Mouse (Mus musculus) layer of hippocampus, adult 9-11 months (tissue): Measurements from ENCODE around the gene Doxl2.
"Not testable (repeated sequence)": the region's sequence is repeated elsewhere in the genome, so short reads cannot be mapped to it uniquely, and the experiment has no call there.

Experiments used
- DNase-seq: peaks from one replicate; pipeline ENCODE4 v3.0.0; 2022

Gene Doxl2

DNA sequence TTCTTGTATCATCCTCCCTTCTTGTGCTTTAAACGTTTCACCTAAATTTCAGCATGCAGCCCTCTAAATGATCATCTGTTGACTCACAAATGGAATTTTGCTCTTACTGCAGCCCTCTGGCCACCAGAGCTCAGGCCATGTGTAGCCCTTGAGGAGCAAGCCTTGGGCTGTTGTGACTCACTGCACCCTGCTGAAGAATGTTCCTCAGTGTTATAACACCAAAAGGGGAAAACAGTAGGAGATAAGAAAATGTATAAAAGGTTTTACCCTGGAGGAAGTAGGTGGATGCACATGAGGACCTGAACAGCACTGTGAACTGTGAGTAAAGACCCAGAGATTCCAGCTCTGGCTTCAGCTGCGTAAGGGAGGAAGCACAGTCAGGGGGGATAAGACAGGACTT lies at the start of gene Doxl2:
Gene Doxl2 (plus strand): TSS at position 301 of the 400 bp plus-strand sequence.
- no peak for DNase-seq

DNA sequence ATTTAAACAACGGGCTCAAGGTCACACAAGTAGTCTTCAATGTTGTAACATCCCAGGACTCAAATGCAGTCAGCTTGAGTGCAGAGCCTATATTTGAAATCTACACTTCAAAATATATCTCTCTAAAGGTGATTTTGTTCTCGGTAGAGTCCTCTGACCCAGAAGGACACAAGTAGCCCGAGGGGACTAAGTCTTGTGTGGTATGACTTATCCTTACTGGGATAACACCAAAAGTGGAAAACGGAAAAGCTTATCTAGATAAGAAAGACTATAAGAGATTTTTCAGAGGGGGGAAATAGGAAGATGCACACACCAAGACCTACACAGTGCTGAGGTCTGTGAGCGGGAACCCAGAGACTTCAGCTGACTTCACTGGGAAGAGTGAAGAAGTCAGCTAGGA lies 45.2 kb upstream of the Doxl2 start, which contains the start of gene 1600015I10Rik:
Gene 1600015I10Rik (plus strand): TSS at position 301 of the 400 bp plus-strand sequence.
- DNase-seq, result no peak

DNA sequence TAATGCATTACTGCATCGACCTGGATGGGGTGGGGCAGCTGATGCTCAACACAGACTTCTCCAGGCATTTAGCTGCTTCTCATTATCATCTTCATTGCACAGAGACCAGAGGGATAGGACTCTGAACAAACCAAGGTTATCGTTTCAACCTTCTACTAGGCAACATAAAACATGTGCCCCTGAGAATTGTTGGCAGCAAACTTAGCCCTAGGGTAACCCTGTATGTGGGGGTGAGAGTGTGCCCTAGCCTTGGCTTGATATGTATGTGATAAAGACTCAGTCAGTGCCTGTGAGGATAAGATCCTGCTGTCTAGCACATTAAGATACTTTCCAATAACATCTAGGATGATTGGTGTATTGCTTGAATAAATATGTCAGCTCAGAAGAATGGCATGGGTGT lies 25.2 kb upstream of the Doxl2 start:
- DNase-seq, result no peak

DNA sequence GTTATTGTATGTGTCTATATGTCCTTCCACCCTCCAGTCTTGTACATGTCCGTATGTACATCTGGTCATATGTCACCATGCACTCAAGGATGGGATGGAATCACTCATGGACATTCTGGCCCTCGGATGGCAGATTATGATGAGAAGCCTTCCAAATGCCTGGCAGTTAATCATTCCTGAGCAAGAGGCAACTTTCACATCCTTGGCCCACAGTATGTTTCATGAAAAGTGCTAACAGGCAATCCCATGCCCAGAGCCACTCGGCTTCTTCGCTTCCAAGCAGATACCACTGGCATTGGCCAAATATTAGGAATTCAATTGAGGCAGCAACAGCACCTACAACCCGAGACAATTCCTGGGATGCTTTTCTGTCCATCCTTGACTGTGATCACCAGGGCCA lies 24.1 kb upstream of the Doxl2 start:
- no peak for DNase-seq

DNA sequence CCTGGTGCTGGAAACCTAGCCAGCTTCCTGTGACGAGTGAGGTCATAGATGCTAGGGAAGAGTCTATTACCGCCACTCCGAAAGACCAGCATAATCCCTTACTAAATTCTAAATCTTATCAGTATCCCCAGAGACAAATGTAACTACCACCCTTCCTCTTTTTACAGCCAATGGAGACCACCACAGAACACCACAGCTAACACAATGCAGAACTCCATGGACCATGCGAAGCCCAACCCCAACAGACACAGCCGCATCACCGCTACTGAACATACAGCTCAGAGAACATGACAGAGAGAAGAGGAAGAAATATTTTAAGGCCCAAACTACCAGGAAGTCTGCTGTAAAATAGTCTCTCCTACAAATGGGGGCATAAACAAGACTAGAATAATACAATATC lies 23.1 kb upstream of the Doxl2 start:
- no peak for DNase-seq

DNA sequence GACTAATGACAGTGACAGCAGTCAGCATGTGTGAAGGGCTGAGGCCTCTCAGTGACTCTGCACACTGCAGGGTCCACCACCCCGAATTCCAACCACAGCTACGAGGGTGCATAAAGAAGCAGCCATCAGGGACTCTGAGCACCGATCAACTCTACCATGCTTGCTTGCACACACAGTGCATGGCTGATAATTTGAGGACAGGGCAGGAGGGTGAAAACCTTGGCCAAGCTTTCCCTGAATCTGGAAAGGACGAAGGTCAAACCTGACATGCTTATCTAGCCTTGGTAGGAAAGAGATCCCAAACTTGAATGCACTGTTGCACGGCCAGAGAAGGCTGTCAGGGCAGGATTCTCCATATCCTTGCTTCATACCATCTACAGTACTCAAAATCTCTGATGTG lies 21.5 kb upstream of the Doxl2 start:
- DNase-seq, result no peak

DNA sequence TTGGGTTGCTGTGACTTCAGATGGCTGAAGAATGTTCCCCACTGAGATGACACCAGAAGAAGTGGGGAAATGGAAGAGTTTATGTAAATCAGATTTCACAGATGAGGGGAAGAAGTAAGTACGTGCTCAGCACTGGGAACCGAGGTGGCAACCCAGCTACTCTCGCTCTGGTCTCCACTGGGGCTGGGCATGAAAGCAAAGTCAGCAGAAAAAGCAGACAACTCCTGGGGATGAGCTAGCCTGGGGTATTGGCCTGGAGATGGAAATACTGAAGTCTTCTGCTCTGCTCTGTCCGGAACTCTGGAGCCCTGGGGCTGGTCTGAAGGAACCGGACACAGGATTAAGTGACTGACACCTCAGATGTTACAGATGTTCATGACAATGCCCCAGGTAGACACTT lies 20.6 kb upstream of the Doxl2 start:
- no peak for DNase-seq

DNA sequence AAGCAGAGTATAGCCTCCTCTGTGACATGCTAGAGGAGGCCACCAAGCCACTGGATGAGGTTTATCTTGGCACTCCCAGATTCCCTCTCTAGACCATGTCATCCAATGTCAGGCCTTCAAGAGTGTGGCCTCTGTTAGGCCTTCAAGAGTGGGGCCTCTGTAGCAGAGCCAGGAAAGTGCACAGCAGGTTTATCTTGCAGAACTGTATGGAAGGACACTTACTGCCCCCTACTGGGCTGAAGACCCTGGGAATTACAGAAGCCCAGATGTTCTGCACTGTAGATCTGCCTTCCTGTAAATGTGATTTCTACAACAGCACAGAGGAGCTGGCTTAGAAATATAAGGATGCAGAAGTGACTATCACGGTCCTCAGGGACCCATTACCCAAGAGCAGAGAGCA lies 19.8 kb upstream of the Doxl2 start:
- peak; percentile 9 for DNase-seq

DNA sequence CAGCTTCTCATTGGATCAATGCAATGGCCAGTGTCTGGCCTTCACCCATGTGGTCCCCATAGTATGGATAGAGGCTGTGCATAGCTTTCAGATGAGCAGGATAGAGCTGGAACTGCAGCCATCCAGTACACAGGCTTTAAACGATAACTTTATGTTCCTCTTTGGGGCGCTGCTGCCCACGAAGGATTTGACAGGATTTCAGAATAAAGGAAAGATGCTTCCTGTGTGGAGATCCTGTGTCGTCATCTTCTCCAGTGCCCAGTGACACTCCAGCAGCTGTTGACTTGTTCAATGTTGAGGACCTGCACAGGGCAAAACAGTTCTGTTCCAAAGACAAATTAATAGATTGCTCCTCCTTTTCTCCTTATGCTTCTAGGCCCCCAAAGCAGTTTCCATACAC lies 18.0 kb upstream of the Doxl2 start:
- no peak for DNase-seq

DNA sequence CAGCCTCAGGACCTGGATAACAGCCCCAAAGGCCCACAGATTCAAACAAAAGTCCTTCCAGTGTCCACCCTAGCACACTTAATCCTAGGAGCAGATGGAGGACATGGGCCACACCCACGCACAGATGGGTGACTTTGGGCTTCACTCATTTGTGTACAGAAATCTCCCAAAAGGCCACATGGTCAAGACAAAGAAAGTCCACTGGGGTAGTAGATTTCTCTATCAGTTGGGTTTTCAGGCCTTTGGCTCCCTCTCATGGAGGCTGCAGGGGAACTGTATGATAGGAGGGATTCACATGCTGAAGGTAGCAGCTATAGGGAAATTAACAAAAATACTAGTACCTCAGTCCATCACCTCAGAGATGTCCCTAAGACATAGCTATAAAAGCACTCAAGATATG lies 16.7 kb upstream of the Doxl2 start:
- DNase-seq, result no peak

DNA sequence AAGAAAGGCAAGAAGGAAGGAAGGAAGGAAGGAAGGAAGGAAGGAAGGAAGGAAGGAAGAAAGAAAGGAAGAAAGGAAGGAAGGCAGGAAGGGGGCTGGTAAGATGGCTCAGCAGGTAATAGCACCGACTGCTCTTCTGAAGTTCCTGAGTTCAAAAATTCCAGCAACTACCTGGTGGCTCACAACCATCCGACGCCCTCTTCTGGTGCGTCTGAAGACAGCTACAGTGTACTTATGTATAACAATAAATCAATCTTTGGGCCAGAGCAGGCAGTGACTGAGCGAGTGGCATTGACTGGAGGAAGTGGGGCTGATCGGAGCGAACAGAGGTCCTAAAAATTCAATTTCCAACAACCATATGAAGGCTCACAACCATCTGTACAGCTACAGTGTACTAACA lies 15.6 kb upstream of the Doxl2 start:
- DNase-seq, result not testable (repeated sequence)

DNA sequence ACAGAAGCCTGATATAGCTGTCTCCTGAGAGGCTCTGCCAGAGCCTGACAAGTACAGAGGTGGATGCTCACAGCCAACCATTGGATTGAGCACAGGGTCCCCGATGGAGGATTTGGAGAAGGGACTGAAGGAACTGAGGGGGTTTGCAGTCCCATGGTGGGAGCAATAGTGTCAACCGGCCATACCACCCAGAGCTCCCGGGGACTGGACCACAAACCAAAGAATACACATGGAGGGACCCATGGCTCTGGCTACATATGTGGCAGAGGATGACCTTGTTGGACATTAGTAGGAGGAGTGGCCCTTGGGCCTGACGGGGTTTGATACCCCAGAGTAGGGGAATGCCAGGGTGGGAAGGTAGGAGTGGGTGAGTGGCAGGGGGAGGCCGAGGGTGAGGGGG lies 8.1 kb upstream of the Doxl2 start:
- DNase-seq, result not testable (repeated sequence)

DNA sequence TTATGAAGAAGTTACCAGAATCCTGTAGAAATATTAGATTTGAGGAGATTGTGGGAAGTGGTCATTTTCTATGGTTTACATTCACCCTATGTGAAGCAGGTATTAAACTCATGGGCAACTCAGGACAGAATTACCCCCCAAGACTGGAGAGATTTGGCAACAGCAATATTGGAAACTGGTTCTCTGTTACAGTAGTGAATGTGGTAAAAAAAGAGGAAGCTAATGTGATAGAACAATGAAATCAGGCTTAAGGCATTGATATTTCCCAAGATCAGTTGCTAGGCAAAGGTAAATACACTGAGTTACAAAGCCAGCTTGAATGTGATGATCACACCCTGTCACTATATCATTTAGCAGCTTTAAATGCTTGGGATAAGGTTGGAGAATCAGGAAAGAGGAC lies 6.9 kb upstream of the Doxl2 start:
- DNase-seq, result no peak

DNA sequence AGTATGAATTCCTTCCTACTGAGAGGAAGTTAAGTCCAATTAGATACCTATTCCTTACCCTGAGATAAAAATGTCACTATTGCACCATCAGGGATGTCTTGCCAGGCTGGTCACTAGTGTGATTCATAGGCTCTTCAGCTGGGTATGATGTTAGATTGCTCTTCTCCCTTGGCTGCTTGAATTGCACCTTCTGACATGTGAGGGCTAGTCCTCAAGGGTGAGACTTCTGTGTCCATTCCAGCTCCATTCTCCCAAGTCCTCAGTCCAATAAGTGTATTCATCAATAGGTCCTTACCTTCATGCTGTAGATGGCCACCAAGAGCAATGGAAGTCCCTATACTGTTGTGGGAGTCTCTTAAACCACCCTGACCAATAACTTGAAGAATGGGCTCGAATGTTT lies 4.9 kb downstream of the Doxl2 start:
- DNase-seq, result no peak

DNA sequence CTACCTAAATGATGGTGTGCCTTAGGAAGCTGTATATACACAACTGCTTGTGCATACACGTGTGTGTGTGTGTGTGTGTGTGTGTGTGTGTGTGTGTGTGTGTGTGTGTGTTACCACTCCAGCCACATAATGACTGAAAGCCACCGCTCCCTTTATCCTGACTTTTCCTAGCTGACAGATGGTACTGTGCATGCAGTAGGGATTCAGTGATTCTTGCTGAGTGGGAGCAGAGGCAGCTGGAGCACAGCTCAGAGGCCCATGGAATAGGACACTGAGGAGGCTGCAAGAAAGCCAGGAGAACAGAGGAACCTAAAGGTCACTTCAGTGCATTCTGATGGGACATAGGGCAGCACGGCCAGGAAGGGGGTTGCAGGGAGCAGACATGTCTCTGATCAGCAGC lies 7.5 kb downstream of the Doxl2 start:
- peak; percentile 37 for DNase-seq

DNA sequence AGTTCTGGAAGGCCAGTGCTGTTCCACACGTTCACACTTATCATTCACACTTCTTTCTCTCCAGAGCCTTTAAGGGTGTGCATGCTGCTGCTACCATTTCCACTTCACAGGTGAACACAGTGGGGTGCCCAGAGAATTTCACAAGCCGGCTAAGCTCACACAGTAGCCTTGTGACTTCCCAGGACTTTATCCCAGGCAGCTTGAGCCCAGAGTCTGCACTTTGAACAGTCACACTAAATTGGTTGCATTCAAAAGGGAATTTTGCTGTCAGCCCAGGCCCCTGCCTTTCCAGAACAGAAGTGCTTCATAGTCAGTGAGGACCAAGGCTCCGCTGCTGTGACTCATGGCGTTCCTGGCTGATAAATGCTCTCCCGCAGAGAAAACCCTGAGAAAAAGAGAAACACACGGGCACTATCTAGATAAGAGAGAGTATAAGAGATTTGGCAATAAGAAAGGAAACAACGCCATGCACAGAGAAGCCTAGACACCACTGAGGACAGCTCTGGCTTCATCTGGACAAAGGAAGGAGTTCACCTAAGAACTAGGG lies 11.8 kb downstream of the Doxl2 start, which contains the start of gene Svs1:
Gene Svs1 (plus strand): TSS at position 418 of the 547 bp plus-strand sequence.
- no peak for DNase-seq

DNA sequence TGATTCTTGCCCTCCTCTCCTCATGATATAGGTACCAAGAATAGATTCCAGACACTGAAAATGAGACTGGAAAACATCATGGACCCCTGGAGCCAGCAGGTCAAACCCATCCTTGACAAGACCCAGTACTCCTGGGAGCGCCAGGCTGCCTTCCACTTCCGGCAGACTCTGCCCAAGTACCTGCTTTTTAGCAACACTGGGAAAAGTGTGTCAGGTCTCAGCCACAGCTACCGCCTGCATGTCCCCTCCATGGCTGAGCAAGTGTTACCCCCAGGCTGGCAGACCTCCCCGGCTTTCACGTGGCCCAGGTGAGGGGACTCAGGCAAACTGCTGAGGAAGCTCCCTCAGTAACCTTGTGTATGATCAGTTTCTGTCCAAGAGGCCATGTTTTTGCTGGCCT lies 15.2 kb downstream of the Doxl2 start:
- DNase-seq, result no peak

DNA sequence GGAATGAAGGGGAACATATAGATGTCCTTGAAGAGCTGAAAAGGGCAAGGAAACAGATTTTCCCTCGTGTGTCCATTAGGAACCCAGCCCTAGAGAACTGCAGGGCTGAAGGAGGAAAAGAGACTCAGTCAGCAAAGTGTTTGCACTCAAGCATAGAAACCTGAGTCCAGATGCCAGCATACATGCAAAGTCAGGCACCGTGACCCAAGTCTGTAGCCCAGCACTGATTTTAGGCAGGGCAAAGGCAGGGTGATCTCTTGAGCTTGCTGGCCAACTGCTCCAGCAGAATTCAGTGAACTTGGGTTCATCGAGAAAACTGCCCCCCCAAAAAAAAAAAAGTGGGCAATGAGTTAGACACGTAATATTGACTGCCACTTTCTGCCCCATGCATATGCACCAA lies 17.2 kb downstream of the Doxl2 start:
- DNase-seq, result no peak

DNA sequence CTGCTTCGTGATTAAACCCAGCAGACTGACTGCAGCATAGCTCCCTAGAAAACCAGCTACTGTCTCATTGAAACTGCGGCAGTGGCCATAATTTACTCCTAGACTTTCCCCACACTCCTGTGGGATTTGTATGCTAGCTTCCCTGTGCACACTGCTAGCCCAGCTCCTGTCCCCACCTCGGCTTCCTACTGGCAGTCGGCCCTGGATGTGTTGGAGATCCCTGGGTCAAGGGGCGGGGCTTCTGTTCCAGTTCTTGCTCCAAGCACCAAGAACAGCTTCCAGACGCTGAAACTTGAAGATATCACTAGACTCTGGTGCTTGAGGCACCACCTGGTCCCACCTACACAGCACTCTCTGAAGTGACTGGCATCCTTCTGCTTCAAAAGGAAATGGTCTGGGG lies 23.4 kb downstream of the Doxl2 start:
- no peak for DNase-seq

DNA sequence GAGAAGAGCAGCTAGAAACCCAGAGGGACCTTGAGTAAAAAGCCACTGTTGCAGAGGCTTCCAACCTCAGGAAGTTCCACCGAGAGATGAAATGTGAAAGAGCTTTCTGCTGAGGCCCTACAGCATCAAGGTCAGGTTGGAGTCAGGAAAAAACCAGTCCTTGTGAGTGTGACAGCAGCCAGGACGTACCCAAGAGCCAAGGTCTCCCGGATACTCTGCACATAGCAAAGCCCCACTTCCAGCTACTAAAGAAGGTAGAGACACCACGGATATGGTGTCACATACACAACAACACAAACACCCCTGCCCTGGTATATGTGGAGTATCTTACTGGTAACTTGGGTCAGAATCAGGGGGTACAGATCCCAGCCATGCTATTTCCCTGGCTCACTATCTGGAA lies 24.0 kb downstream of the Doxl2 start:
- DNase-seq, result no peak

DNA sequence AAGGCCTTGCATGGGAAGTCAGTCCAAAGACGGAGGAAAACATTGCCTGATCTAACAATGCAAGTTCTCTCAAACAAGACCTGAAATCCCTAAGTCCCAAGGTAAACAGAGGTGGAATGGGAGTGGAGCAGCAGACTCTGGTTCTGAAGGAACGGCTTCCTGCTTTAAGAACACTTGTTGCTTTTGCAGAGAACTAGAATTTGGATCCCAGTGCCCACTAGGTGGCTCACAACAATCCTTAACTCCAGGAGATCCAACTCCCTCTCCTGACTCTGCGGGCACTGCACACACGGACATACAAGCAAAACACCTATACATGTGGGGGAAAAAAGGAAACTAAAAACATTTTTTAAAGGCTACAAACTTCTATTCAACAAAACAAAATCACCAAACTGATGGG lies 28.6 kb downstream of the Doxl2 start:
- no peak for DNase-seq

DNA sequence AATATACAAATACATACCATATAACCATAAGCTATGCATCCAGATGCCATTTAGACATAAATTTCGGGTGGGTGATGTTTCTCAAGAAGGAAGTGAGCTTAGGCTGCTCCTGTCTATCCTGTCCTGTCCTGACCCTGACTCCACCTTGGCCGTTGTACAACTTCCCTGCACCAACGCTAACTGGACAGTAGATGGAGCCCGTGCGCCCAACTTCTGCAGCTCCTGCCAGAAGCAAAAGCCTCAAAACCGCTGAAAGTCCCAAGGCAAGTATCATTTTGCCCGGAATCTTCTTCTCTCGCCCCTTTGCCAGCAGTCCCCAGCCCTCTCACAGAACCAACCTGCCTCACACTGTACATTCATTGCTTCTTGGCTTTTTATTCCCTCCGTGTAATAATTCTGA lies 33.2 kb downstream of the Doxl2 start:
- peak; percentile 34 for DNase-seq

DNA sequence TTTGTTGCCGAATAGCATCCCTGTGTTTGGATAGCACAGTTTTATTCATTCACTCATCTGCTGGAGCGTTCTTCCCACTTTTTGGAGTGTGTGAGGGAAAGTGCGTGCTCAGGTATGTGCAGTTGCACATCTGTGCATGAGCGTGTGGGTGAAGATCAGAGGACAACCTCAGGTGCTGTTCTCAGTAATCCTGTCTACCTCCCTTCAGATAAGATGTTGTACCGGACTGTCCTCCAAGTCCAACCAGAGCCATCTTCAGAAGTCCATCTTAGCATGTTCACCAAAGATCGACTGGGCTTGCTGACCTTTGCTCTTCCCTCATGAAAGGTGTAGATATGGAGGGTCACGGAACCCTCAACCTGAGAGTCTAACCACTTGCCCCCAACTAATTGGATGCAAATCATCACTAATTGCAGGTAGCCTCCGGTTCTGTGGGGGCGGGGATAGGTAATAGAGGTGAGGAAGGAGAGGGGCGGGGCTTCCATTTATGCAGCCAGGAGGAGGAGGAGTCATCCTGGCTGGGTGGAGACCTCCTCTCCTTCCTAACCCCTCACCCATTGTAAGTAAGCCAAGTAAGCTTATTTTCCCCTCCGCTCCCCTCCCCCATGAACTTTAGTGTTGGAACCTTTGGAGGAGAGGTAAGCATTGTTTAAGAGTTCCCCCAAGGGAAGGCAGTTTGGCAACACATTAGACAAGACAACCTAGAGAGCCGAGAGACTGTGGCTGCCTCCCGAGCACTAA lies 33.8 kb downstream of the Doxl2 start:
- no peak for DNase-seq

DNA sequence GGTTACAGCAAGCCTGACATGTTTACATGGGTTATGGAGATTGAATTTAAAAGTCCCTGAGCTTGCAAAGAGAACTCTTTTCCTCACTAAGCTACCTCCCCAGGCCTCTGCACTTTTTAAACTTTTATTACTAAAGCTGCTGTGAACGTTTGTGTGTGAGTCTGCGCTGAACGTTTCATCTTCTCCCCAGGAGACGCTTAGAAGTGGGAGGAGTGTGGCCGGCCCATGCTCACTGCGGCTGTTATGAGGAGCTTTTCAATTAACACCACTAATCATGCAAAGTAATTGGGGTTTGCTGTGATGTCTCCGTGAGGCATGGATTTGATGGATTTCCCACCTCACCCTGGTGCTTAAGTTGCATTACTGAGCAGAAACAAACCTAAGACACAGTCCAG lies 34.4 kb downstream of the Doxl2 start:
- no peak for DNase-seq

DNA sequence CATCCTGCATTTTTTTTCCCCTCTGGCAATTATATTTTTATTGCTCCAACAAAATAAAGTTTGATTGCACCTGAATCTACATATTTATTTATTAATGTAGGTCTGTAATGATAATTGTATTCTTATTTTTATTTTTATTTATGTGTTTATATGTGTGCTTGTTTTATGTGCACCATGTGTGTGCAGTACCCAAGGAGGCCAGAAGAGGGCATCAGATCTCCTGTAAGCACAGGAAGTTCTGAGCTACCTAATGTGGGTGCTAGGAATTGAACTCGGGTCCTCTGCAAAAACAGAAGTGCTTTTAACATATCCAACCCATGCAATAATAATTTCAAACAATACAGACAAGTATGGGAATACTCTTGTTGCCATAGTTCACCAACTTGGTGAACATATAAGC lies 34.9 kb downstream of the Doxl2 start:
- no peak for DNase-seq
